Mouse (Mus musculus): ENCODE data around the gene Apeh. TPM values are rescaled to one million over a fixed set of nuclear protein-coding genes. Genes with fewer than 3 reads are reported as not detected.

Gene Apeh
- total RNA-seq, 2 experiments from 2014 or later: 33.9 to 36.6 TPM

DNA sequence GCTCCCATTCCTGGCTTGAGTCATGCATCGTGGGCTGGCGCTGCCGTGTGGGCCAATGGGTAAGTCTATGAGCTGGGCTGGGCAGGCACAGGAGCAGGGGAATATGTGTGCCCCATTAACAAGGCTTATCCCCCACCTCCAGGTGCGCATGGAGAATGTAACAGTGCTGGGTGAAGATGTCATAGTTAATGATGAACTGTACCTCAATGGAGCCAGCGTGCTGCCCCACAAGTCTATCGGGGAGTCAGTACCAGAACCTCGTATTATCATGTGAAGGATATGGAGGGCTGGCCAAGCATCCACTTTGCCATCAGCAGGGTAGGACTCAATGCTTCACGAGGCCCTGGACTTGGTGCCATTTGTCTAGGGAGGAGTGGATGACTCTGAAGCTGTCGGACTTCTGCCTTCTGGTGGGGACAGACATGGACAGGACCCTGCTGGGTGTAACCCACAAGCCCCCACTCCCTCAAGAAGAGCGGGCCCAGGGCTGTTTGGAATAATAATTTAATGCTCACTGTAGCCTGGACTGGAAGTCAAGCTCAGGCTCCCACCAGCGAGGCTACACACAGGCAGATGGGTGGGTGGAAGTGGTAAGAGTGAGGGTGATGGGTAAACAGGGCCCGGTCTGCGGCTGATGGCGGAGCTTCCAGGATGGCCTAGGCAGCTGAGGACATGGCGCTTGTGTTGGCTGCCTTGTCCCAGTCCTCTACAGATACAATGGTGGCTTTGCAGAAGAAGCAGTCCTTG, 43.0 kb downstream of the Apeh start:
- DNase-seq: peak; percentile 9

- DNase-seq: no peak
Measured at GRCm38 (mm10) chr9:108049561-108050251, 44.7 kb downstream of the Apeh start.

DNA sequence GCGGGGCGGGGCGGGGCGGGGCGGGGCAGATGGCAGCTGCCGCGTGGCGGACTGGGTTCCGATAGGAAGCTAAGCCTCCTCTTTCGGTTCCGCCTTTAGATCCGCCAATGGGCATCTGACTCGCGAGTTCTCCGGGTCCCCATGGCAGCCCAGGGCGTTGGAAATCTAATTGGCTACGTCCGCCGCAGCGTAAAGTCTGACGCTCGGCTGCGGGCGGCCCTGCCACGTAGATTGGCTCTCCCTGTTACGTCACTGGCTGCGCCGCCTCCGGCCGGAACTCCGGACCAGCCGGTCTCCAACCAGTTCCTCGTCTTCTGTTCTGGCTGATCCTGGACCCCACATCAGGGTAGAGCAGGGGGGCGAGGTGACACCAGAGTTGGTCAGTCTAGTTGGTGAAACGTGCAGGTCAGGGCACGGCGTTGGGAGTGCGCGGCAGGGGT, 45.4 kb downstream of the Apeh start, which contains the start of gene Gmppb:
TSS of gene Gmppb (plus strand) at position 227 of the 440 bp plus-strand sequence.
- DNase-seq: peak; percentile 92

- DNase-seq: no peak
Measured at GRCm38 (mm10) chr9:108048566-108048955, 45.8 kb downstream of the Apeh start.

DNA sequence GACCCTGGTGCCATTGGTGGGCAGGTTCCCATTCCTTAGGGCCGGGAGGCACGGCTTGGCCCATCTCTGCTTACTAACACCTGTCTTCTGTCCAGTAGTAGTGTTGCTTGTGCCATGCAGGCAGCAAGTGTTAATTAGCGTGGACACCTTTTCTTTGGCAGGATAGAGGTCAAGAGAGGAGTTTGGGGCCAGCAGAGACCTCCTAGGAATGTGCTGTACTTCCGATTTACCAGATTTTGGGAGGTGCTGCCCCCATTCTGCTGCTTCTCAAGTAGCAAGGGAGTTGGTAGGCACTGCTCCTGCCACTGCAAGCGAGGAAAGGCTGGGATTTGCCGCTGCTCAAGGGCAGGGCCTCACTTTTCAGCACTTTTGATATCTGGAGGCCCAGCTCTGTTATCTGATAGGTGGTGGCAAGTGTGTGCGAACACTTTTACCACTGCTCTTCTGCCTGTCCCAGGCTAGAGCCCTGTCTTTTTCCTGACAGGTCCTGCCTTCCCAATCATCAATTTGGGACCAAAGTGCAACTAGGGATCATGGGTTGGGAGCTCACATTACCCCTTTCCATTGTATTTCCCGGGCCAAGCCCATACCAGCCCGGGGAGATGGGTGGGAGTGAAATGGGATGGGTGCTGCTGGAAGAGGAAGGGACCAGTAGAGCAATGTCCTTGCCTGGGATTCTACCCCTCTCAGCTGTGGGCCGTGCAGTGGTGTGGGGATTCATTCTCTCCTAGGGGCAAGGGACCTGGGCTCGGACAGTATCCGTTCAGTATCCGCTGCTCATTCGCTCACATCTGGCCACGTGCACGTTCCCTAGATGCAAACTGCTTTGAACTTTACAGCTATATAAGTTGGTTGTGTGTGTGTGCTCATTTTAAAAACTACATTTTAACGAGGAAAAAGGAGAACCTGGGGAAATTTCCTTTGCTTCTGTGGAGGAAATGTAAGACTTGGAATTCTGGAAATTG, 46.5 kb downstream of the Apeh start:
- DNase-seq: peak; percentile 11

GRCm38 (mm10) chr9:108046582-108046981, 47.8 kb downstream of the Apeh start:
- peak; percentile 6 for DNase-seq

DNA sequence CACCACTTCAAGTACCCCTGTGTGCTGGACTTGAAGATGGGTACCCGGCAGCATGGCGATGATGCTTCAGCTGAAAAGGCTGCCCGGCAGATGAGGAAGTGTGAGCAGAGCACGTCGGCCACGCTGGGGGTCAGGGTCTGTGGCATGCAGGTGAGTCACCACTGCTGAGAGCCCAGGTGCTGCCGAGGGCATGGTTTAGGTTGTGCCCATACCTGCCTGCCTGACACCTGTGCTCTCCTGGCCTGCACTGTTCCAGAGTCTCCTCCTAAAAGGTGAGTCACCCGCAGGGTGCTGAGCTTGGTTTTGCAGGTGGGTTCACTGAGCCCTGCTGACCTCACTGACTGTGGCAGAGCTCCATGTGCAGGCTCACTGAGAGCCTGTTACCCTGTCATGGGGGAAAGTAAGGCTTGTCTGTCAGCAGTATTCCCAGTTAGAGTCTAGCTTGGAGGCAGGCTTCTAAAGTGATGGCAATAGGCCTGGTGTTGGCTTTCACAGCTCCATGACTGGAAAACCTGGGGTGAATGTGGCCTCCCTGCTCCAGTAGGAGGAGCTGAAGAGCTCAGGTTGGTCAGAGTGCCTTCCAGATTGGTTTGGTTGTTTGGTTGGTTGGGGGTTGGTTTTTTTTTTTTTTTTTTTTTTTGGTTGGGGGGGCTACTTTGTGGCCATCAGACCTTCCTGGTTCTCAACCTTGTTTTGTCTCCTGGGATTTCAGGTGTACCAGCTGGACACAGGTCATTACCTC, 49.5 kb downstream of the Apeh start:
- peak; percentile 7 for DNase-seq

Small RNAs within 50 kb of the gene (microRNA-seq; reads per million reads assigned to microRNA genes)
- gene Gm47303: 0 reads per million in 2 experiments
- gene Mir7088: 0 reads per million in 2 experiments

Other genes with a start within 250 kb of the Apeh start
- 10 to 100 TPM; 21.6 to 35.5 TPM for gene Rbm6, start 221.4 kb downstream of the Apeh start, total RNA-seq (2021)
- gene Mon1a, start 206.5 kb downstream of the Apeh start, total RNA-seq (2021): 1 to 10 TPM; 4.0 to 4.8 TPM
- 1 to 10 TPM; 1.9 to 5.6 TPM for gene Mst1r, start 187.7 kb downstream of the Apeh start, total RNA-seq (2021)
- gene Actl11, start 166.1 kb downstream of the Apeh start, total RNA-seq (2021): not detected
- under 1 TPM; 0.80 to 0.86 TPM for gene Camkv, start 158.9 kb downstream of the Apeh start, total RNA-seq (2021)
- gene Traip, start 144.5 kb downstream of the Apeh start, total RNA-seq (2021): 1 to 10 TPM; 1.6 to 2.2 TPM
- 1 to 10 TPM; 4.4 to 6.5 TPM for gene Uba7, start 119.1 kb downstream of the Apeh start, total RNA-seq (2021)
- gene Gm20661, start 111.5 kb downstream of the Apeh start, total RNA-seq (2021): under 1 TPM; 0.47 to 0.59 TPM
- 10 to 100 TPM in 1 of 2 experiments, 1 to 10 TPM in 1; 8.8 to 14.0 TPM for gene Inka1, start 108.7 kb downstream of the Apeh start, total RNA-seq (2021)
- 1 to 10 TPM in 1 of 2 experiments, under 1 TPM in 1; 0.54 to 1.0 TPM for gene Cdhr4, start 102.1 kb downstream of the Apeh start, total RNA-seq (2021)
- not detected for gene Gm20662, start 98.3 kb downstream of the Apeh start, total RNA-seq (2021)
- gene Ip6k1, start 92.1 kb downstream of the Apeh start, total RNA-seq (2021): 10 to 100 TPM; 38.9 to 42.9 TPM
- gene Gmppb, start 45.4 kb downstream of the Apeh start, total RNA-seq (2021): 10 to 100 TPM in 1 of 2 experiments, 1 to 10 TPM in 1; 8.6 to 10.6 TPM
- 1 to 10 TPM; 2.6 to 3.6 TPM for gene Amigo3, start 41.4 kb downstream of the Apeh start, total RNA-seq (2021)
- under 1 TPM in 1 of 2 experiments, not detected in 1; 0.11 TPM for gene Mst1, start 14.2 kb downstream of the Apeh start, total RNA-seq (2021)
- 100 to 1,000 TPM; 153 to 172 TPM for gene Rnf123, start 11.3 kb downstream of the Apeh start, total RNA-seq (2021)
- under 1 TPM; 0.47 to 0.54 TPM for gene Bsn, start 95.8 kb upstream of the Apeh start, total RNA-seq (2021)
- gene Dag1, start 169.4 kb upstream of the Apeh start, total RNA-seq (2021): 100 to 1,000 TPM; 286 to 307 TPM
- 10 to 100 TPM in 1 of 2 experiments, 1 to 10 TPM in 1; 9.2 to 12.8 TPM for gene Nicn1, start 195.8 kb upstream of the Apeh start, total RNA-seq (2021)
- gene Amt, start 202.2 kb upstream of the Apeh start, total RNA-seq (2021): 1 to 10 TPM in 1 of 2 experiments, under 1 TPM in 1; 0.82 to 2.4 TPM
- gene Rhoa, start 211.5 kb upstream of the Apeh start, total RNA-seq (2021): 100 to 1,000 TPM; 211 to 226 TPM
- 10 to 100 TPM; 21.7 to 25.0 TPM for gene Tcta, start 211.6 kb upstream of the Apeh start, total RNA-seq (2021)
- gene Gpx1, start 244.3 kb upstream of the Apeh start, total RNA-seq (2021): 100 to 1,000 TPM in 1 of 2 experiments, 10 to 100 TPM in 1; 97.1 to 117 TPM

All from gastrocnemius, postnatal 10 days (tissue).